Mouse (Mus musculus) CH12.LX (cell line): ENCODE data around the gene Hypk. TPM values are rescaled to one million over a fixed set of nuclear protein-coding genes. Genes with fewer than 3 reads are reported as not detected.

Experiments
- DNase-seq: peaks from one replicate; pipeline ENCODE4 v3.0.0-alpha.2; 2013; ENCODE audit errors: extremely low read depth
- H3K27ac ChIP-seq: 2 replicates; pipeline ENCODE4 v1.5.1; 2012; ENCODE audit warnings: low read depth, mild to moderate bottlenecking, control low read depth, moderate library complexity; ENCODE audit not compliant: insufficient read depth
- H3K27me3 ChIP-seq: replicated peaks from 2 replicates; pipeline ENCODE3; 2012; ENCODE audit warnings: inconsistent platforms
- H3K36me3 ChIP-seq, 2 experiments: replicated peaks in 1 of 2; 2 replicates each; pipeline versions ENCODE3 to v1.6.1; 2012; ENCODE audit warnings: inconsistent platforms in 1 of 2, low read length in 1 of 2, mild to moderate bottlenecking in 1 of 2, mixed read lengths in 1 of 2, moderate library complexity in 1 of 2; ENCODE audit not compliant: control insufficient read depth in 1 of 2, insufficient read depth in 1 of 2
- H3K4me1 ChIP-seq, 2 experiments: 2 replicates each; pipeline ENCODE4 v1.6.1; 2012; ENCODE audit warnings: inconsistent platforms in 1 of 2, moderate library complexity in 1 of 2; ENCODE audit not compliant: insufficient read depth in 2 of 2, control insufficient read depth in 1 of 2
- H3K4me2 ChIP-seq: 2 replicates; pipeline ENCODE4 v1.6.1; 2012; ENCODE audit warnings: low read depth, mild to moderate bottlenecking, control low read depth; ENCODE audit not compliant: poor library complexity, insufficient read depth, severe bottlenecking
- H3K4me3 ChIP-seq, 3 experiments: fragments of 150-350 bp in 1 of 3; sonication (generic) in 1 of 3; replicated peaks in 1 of 3; 2 replicates each; pipeline versions ENCODE3 to v1.5.1; 2011 to 2012; ENCODE audit warnings: low read depth in 2 of 3, low read length in 2 of 3, mild to moderate bottlenecking in 2 of 3, moderate library complexity in 2 of 3, control low read depth in 1 of 3, improper control_type of control experiment in 1 of 3, inconsistent platforms in 1 of 3, mixed read lengths in 1 of 3; ENCODE audit not compliant: poor library complexity in 1 of 3
- H3K79me2 ChIP-seq: replicated peaks from 2 replicates; pipeline ENCODE4 v1.6.1; 2012; ENCODE audit warnings: mild to moderate bottlenecking, moderate library complexity; ENCODE audit not compliant: control insufficient read depth, poor library complexity, insufficient read depth, severe bottlenecking; ENCODE audit errors: extremely low read depth
- H3K9ac ChIP-seq: 2 replicates; pipeline ENCODE4 v1.6.1; 2012; ENCODE audit warnings: low read depth, mild to moderate bottlenecking, control low read depth, moderate library complexity; ENCODE audit not compliant: insufficient read depth
- H3K9me3 ChIP-seq: replicated peaks from 2 replicates; pipeline ENCODE3; 2012; ENCODE audit warnings: low read length, inconsistent platforms, mixed read lengths
- BHLHE40 ChIP-seq: IDR thresholded peaks from 2 replicates; pipeline ENCODE4 v1.6.1; 2011; ENCODE audit warnings: mild to moderate bottlenecking, low read depth, low read length, improper control_type of control experiment
- CHD1 ChIP-seq: IDR thresholded peaks from 2 replicates; pipeline ENCODE4 v1.6.1; 2012; ENCODE audit warnings: low read depth, low read length, improper control_type of control experiment, inconsistent platforms
- CHD2 ChIP-seq: IDR thresholded peaks from 2 replicates; pipeline ENCODE4 v1.6.1; 2011; ENCODE audit warnings: low read length, improper control_type of control experiment
- CTCF ChIP-seq, 2 experiments: IDR thresholded peaks in 1 of 2; conservative IDR thresholded peaks in 1 of 2; 2 replicates each; pipeline ENCODE4 v1.5.1; 2011 to 2012; ENCODE audit warnings: low read depth in 2 of 2, low read length in 2 of 2, improper control_type of control experiment in 1 of 2, inconsistent platforms in 1 of 2, mild to moderate bottlenecking in 1 of 2, moderate library complexity in 1 of 2
- E2F4 ChIP-seq: IDR thresholded peaks from 2 replicates; pipeline ENCODE4 v1.6.1; 2011; ENCODE audit warnings: low read depth, low read length, improper control_type of control experiment; ENCODE audit not compliant: insufficient replicate concordance
- ELF1 ChIP-seq: IDR thresholded peaks from 2 replicates; pipeline ENCODE4 v1.6.1; 2014; ENCODE audit warnings: low read depth, mild to moderate bottlenecking, inconsistent platforms, low read length, improper control_type of control experiment
- EP300 ChIP-seq: IDR thresholded peaks from 2 replicates; pipeline ENCODE4 v1.6.1; 2011; ENCODE audit warnings: low read length, improper control_type of control experiment
- ETS1 ChIP-seq: conservative IDR thresholded peaks from 2 replicates; pipeline ENCODE4 v1.6.1; 2012; ENCODE audit warnings: low read depth, mild to moderate bottlenecking, inconsistent platforms, low read length, improper control_type of control experiment, moderate library complexity
- IRF4 ChIP-seq: IDR thresholded peaks from 2 replicates; pipeline ENCODE4 v1.6.1; 2014; ENCODE audit warnings: low read depth, mild to moderate bottlenecking, inconsistent platforms, low read length, improper control_type of control experiment
- JUN ChIP-seq: IDR thresholded peaks from 2 replicates; pipeline ENCODE4 v1.6.1; 2011; ENCODE audit warnings: low read depth, mild to moderate bottlenecking, low read length, improper control_type of control experiment, moderate library complexity; ENCODE audit not compliant: insufficient read depth
- JUND ChIP-seq: conservative IDR thresholded peaks from 2 replicates; pipeline ENCODE4 v1.6.1; 2011; ENCODE audit warnings: low read depth, low read length, improper control_type of control experiment
- KAT2A ChIP-seq: IDR thresholded peaks from 2 replicates; pipeline ENCODE4 v1.6.1; 2012; ENCODE audit warnings: low read length, improper control_type of control experiment, inconsistent platforms; ENCODE audit not compliant: insufficient replicate concordance
- MAFK ChIP-seq: IDR thresholded peaks from 2 replicates; pipeline ENCODE4 v1.6.1; 2011; ENCODE audit warnings: low read length, improper control_type of control experiment; ENCODE audit not compliant: insufficient replicate concordance
- MAX ChIP-seq: IDR thresholded peaks from 2 replicates; pipeline ENCODE4 v1.6.1; 2011; ENCODE audit warnings: low read length, improper control_type of control experiment
- MAZ ChIP-seq: IDR thresholded peaks from 2 replicates; pipeline ENCODE4 v1.6.1; 2012; ENCODE audit warnings: low read depth, mild to moderate bottlenecking, inconsistent platforms, low read length, improper control_type of control experiment, moderate library complexity
- MEF2A ChIP-seq: IDR thresholded peaks from 2 replicates; pipeline ENCODE4 v1.6.1; 2014; ENCODE audit warnings: low read depth, mild to moderate bottlenecking, inconsistent platforms, low read length, improper control_type of control experiment, borderline replicate concordance
- MXI1 ChIP-seq: IDR thresholded peaks from 2 replicates; pipeline ENCODE4 v1.6.1; 2011; ENCODE audit warnings: mild to moderate bottlenecking, low read depth, low read length, improper control_type of control experiment
- MYC ChIP-seq: IDR thresholded peaks from 2 replicates; pipeline ENCODE4 v1.6.1; 2011; ENCODE audit warnings: low read depth, mild to moderate bottlenecking, improper control_type of control experiment, low read length
- NELFE ChIP-seq: IDR thresholded peaks from 2 replicates; pipeline ENCODE4 v1.6.1; 2011; ENCODE audit warnings: low read depth, low read length, improper control_type of control experiment
- POLR2A ChIP-seq: IDR thresholded peaks from 2 replicates; pipeline ENCODE4 v1.6.1; 2011; ENCODE audit warnings: low read depth, mild to moderate bottlenecking, improper control_type of control experiment, low read length
- POLR2AphosphoS2 ChIP-seq: IDR thresholded peaks from 2 replicates; pipeline ENCODE4 v1.6.1; 2011; ENCODE audit warnings: low read depth, low read length, improper control_type of control experiment
- RAD21 ChIP-seq: IDR thresholded peaks from 2 replicates; pipeline ENCODE4 v1.6.1; 2011; ENCODE audit warnings: low read depth, mild to moderate bottlenecking, low read length, improper control_type of control experiment, moderate library complexity
- SIN3A ChIP-seq: IDR thresholded peaks from 2 replicates; pipeline ENCODE4 v1.6.1; 2012; ENCODE audit warnings: low read length, improper control_type of control experiment, inconsistent platforms
- SMC3 ChIP-seq: IDR thresholded peaks from 2 replicates; pipeline ENCODE4 v1.6.1; 2011; ENCODE audit warnings: low read depth, low read length, improper control_type of control experiment
- TBP ChIP-seq: conservative IDR thresholded peaks from 2 replicates; pipeline ENCODE4 v1.6.1; 2011; ENCODE audit warnings: low read depth, low read length, improper control_type of control experiment
- TCF12 ChIP-seq: IDR thresholded peaks from 2 replicates; pipeline ENCODE4 v1.6.1; 2014; ENCODE audit warnings: low read depth, mild to moderate bottlenecking, inconsistent platforms, low read length, improper control_type of control experiment
- UBTF ChIP-seq: IDR thresholded peaks from 2 replicates; pipeline ENCODE4 v1.6.1; 2012; ENCODE audit warnings: low read depth, mild to moderate bottlenecking, inconsistent platforms, low read length, improper control_type of control experiment, moderate library complexity
- USF1 ChIP-seq: IDR thresholded peaks from 2 replicates; pipeline ENCODE4 v1.6.1; 2014; ENCODE audit warnings: low read depth, mild to moderate bottlenecking, inconsistent platforms, low read length, improper control_type of control experiment
- USF2 ChIP-seq: conservative IDR thresholded peaks from 2 replicates; pipeline ENCODE4 v1.6.1; 2011; ENCODE audit warnings: low read depth, low read length, improper control_type of control experiment
- ZC3H11A ChIP-seq: IDR thresholded peaks from 2 replicates; pipeline ENCODE4 v1.6.1; 2012; ENCODE audit warnings: low read depth, mild to moderate bottlenecking, inconsistent platforms, low read length, improper control_type of control experiment
- ZKSCAN1 ChIP-seq: IDR thresholded peaks from 2 replicates; pipeline ENCODE4 v1.6.1; 2012; ENCODE audit warnings: low read depth, inconsistent platforms, low read length, improper control_type of control experiment, borderline replicate concordance
- ZMIZ1 ChIP-seq: IDR thresholded peaks from 2 replicates; pipeline ENCODE4 v1.6.1; 2012; ENCODE audit warnings: low read depth, mild to moderate bottlenecking, inconsistent platforms, low read length, improper control_type of control experiment
- ZNF384 ChIP-seq: IDR thresholded peaks from 2 replicates; pipeline ENCODE4 v1.6.1; 2012; ENCODE audit warnings: low read depth, low read length, improper control_type of control experiment, inconsistent platforms
- dilution Hi-C: fragments of 300-500 bp; cut with MboI; formaldehyde crosslinking; loops from 2 replicates; pipeline ENCODE4 v1.14.3; 2020; ENCODE audit warnings: low sequenced_read_pairs; ENCODE audit not compliant: extremely low pct_unique_long_range_greater_than_20kb, extremely low pct_ligation_motif_present
- in situ Hi-C: fragments of 300-500 bp; cut with MboI; formaldehyde crosslinking; loops from 3 replicates; pipeline ENCODE4 v1.14.3; 2019; ENCODE audit warnings: low sequenced_read_pairs, low pct_ligation_motif_present, low pct_unique_long_range_greater_than_20kb, mixed read lengths
- polyA plus RNA-seq: library from polyadenylated mRNA; unstranded; fragments of >175 nt; gene quantifications from 2 replicates; pipeline ENCODE4 v1.2.1, GENCODE M21; 2012; ENCODE audit warnings: low read depth; ENCODE audit not compliant: insufficient read length
- total RNA-seq, 2 experiments: library from RNA; depleted of rRNA; stranded (reverse); fragments of 300-350 nt in 1 of 2; fragments of >200 nt in 1 of 2; gene quantifications; 2 replicates each; pipeline ENCODE4 v1.2.3; 2012 to 2014

The Hypk gene
- total and polyA plus RNA-seq, 3 experiments, result 11.7 to 119 (median 15.4) TPM

GRCm38 (mm10) chr2:121441800-121442199 lies 11.3 kb upstream of the Hypk start (continued):
- TF ChIP-seq SMC3 (no peak), CHD1 (no peak), E2F4 (no peak), JUN (no peak; the same call in 1 of the 2 replicates), ETS1 (peak; percentile 83), UBTF (no peak), POLR2AphosphoS2 (no peak), TCF12 (peak; percentile 98), MYC (no peak), MAX (no peak), KAT2A (peak; percentile 88), NELFE (no peak), ELF1 (no peak)

DNA sequence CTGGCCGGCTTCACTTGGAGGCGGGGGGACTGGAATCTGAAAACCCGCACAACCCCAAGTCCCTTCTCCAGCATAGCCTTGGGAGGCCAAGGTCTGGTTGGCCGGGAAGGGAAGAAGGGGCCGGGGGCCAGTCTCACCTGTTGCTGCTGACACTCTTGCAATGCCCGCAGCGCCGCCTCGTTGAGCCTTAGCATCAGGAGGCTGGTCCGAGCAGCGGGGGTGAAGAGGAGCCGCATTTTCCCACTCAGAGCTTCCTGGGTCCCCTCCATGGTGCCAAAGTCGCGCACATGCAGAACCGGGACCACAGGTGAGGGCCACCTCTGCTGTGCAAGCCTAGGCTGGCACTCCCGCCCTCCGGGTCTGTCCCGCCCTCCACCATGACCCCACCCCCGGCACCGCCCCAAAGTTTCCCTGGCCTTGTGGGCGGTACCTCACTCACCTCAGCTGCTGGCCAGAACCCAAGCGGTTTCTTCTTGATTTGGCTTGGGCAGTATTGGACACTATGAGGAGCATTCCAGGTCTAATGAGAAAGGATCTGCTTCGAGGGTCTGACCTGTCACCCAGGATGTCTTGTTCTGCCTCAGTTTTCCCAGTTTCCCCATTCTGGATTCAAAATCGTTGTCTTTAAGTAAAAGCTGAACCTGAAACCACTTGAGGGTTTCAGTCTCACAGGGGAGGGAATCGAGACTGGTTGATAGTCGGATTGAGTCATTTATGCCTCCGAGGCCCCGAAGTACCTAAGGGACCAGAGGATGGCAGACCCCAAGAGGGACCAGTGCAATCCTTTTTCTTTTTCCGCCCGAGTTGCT lies 10.6 kb upstream of the Hypk start:
- peak; percentile 90 for DNase-seq
- Histone ChIP-seq H3K36me3 (peaks cover 16 to 24% of the 10 kb centered on the region in 2 experiments), H3K9me3 (no peaks in the 10 kb centered on the region), H3K79me2 (no peaks in the 10 kb centered on the region), H3K4me1 (peaks cover 6 to 30% of the 10 kb centered on the region in 2 experiments), H3K27ac (no peak overlapping the region), H3K4me3 (peak overlapping the region in 2 of 3 experiments; percentile 23 to 25), H3K9ac (no peak overlapping the region), H3K27me3 (peaks cover 33% of the 10 kb centered on the region), H3K4me2 (peak overlapping the region; percentile 90)
- dilution Hi-C loops, result no loop called here
- in situ Hi-C loops, result no loop called here
- peak; percentile 74 for TF ChIP-seq CHD2
- no peak for TF ChIP-seq E2F4
- peak; percentile 23; the same call in 1 of the 2 replicates for TF ChIP-seq MAX
- no peak for TF ChIP-seq ZC3H11A
- TF ChIP-seq ETS1, result peak; percentile 65; the same call in 1 of the 2 replicates
- no peak for TF ChIP-seq UBTF
- TF ChIP-seq EP300, result peak; percentile 85
- TF ChIP-seq POLR2AphosphoS2, result 0 out of 2 replicates have a peak, but pooled peaks have one; percentile 14
- TF ChIP-seq MAFK, result peak; percentile 97
- no peak; the same call in none of the 2 replicates for TF ChIP-seq RAD21
- TF ChIP-seq ZMIZ1, result no peak
- peak; percentile 89 for TF ChIP-seq BHLHE40
- TF ChIP-seq MEF2A, result peak; percentile 82
- no peak for TF ChIP-seq ZNF384
- TF ChIP-seq NELFE, result no peak
- peak; percentile 72 for TF ChIP-seq JUN
- no peak for TF ChIP-seq USF2
- no peak for TF ChIP-seq USF1
- TF ChIP-seq ZKSCAN1, result no peak
- peak; percentile 49; the same call in 1 of the 2 replicates for TF ChIP-seq MYC
- TF ChIP-seq POLR2A, result no peak
- TF ChIP-seq JUND, result peak; percentile 72
- TF ChIP-seq CHD1, result 0 out of 2 replicates have a peak, but pooled peaks have one; percentile 3
- no peak for TF ChIP-seq TBP
- TF ChIP-seq SIN3A, result peak; percentile 85
- peak; percentile 86 for TF ChIP-seq TCF12
- no peak for TF ChIP-seq SMC3
- peak; percentile 39 for TF ChIP-seq MXI1
- TF ChIP-seq IRF4, result peak; percentile 97
- TF ChIP-seq MAZ, result peak; percentile 85
- 0 out of 2 replicates have a peak, but pooled peaks have one; percentile 64 for TF ChIP-seq KAT2A
- TF ChIP-seq CTCF (conservative IDR thresholded peaks at IDR 0.05 in 1 of 2, IDR thresholded peaks at IDR 0.05 in 1 of 2; ENCODE audit: low read depth in 2 of 2, low read length in 2 of 2), result no peak
- 0 out of 2 replicates have a peak, but pooled peaks have one; percentile 4 for TF ChIP-seq ELF1
